Mouse (Mus musculus): ENCODE data around the gene Wfikkn1. TPM values are rescaled to one million over a fixed set of nuclear protein-coding genes. Genes with fewer than 3 reads are reported as not detected.

Wfikkn1 gene
- polyA plus RNA-seq (2016; fragmentation: Nextera tagmentation; extraction: Ambion mirVana), result 0.52 and 0.60 TPM in 2 replicates

DNA sequence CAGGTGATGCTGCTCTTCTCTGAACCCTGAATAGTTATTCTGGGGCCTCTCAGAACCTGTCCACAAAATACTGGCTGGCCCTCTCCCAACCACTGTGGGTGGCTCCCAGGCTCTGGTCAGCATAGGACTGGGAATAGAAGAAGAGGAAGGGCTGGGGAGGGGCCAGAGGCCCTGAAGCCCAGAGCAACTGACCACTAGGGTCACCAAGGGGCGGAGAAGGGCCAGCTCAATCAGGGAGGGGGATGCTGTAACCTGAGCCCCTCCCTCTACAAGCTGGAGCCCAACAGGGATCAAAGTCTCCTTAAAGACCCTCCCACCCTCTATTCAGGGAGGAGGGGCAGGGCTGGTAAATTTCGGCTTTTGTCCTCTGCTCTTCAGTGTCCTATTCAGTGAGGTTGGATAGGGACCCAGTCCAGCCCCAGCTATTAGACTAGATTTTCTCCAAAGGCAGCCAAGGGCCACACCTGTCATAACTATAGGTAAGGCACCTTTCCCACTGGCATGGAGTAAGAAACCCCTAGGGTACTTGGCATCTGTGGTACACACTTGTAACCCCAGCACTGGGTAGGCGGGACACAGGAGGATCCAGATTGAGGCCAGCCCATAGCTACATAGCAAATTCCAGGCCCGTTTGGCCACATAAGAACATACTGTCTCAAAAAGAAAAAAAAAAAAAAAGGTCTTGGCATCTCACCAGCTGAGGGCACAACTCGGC, at the start of gene Wfikkn1:
Wfikkn1 (minus strand) TSS at position 663 of the 715 bp plus-strand sequence.
- H3K27ac ChIP-seq (replicated peaks), result peak within 1 kb of the TSS; percentile 78
- peaks cover 47% of the 10 kb centered on the region for H3K36me3 ChIP-seq
- no peaks in the 10 kb centered on the region for H3K27me3 ChIP-seq
- H3K9ac ChIP-seq (replicated peaks), result peak within 1 kb of the TSS; percentile 34
- no peak within 1 kb of the TSS for H3K4me3 ChIP-seq
- 22% methylated on average over 5 of the region's 5 CpGs for WGBS
- H3K9me3 ChIP-seq, result no peaks in the 10 kb centered on the region
- H3K4me1 ChIP-seq, result peaks cover 42% of the 10 kb centered on the region
- H3K4me2 ChIP-seq (replicated peaks), result 0 out of 2 replicates have a peak within 1 kb of the TSS, but pooled peaks have one; percentile 3
- no peak for ATAC-seq (ENCODE audit: low FRiP score, low read depth)

GRCm38 (mm10) chr17:25925348-25925747, 44.7 kb upstream of the Wfikkn1 start:
- Histone ChIP-seq H3K9ac (replicated peaks) (no peak overlapping the region), H3K27me3 (no peaks in the 10 kb centered on the region), H3K4me2 (replicated peaks) (no peak overlapping the region), H3K9me3 (no peaks in the 10 kb centered on the region), H3K4me1 (peaks cover 7% of the 10 kb centered on the region), H3K27ac (replicated peaks) (no peak overlapping the region), H3K4me3 (no peak overlapping the region), H3K36me3 (peaks cover 41% of the 10 kb centered on the region)
- no peak for ATAC-seq (ENCODE audit: low FRiP score, low read depth)
- 79% methylated on average over 2 of the region's 2 CpGs for WGBS

DNA sequence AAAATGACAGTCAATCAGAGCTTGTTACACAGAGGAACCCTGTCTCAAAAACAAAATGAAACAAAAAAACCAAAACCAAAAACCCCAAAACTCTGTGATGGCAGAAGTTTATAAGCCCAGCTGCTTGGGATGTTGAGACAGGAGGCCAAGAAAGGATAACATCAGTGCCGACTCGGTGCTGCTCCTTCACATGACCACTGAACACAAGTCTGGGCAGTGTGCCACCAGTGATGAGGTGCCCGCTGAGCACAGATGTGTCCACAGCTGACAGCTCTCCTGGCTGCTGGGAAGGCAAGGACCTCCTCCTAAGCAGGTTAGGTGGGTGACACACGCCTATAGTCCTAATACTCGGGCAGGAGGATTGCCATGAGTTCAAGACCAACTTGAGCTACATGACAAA, 41.5 kb upstream of the Wfikkn1 start:
- peaks cover 26% of the 10 kb centered on the region for H3K4me1 ChIP-seq
- H3K4me2 ChIP-seq (replicated peaks), result no peak overlapping the region
- H3K36me3 ChIP-seq, result peaks cover 16% of the 10 kb centered on the region
- no peaks in the 10 kb centered on the region for H3K9me3 ChIP-seq
- WGBS, result 84% methylated on average over 5 of the region's 5 CpGs
- H3K9ac ChIP-seq (replicated peaks), result no peak overlapping the region
- no peaks in the 10 kb centered on the region for H3K27me3 ChIP-seq
- no peak overlapping the region for H3K27ac ChIP-seq (replicated peaks)
- ATAC-seq (ENCODE audit: low FRiP score, low read depth), result no peak
- H3K4me3 ChIP-seq, result no peak overlapping the region

DNA sequence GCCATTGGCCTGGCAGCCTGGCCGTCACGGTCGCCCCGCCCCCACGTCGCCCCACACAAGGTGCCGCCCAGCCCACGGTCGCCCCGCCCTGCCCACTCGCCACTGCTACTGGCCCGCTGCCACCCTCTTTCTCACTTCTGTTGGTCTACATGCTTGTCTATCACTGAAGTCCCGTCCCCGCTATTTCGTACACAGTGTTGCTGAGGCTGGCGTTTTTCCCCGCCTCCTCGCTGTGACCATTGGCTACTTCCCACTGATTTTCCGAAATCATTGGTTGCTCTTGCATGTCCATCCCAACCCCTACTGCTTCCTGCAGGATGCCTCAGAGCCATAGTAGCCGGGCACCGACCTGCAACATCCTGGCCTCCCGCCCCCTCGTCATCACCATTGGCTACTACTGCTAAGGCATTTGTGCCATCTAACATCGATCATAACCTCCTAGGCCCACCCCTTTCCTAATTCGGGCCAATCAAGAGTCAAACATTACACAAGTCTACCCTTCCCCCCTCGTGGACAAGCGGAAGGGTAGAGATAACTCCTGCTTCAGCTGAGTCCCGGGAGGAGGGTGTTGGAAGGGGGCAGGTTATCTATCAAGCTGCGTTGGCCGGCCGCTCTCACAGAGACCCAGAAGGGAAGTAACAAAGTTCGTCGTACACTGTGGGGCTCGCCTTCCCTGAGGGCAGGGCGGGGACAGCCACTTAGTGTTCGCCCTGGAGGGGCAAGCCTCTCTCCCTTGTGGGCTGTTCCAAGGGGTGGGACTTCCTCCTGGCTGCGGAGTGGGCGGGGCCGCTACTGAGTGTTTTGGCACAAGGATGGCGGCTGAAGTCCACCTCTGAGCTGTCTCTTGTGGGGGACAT, 39.4 kb upstream of the Wfikkn1 start:
- Histone ChIP-seq H3K9me3 (no peaks in the 10 kb centered on the region), H3K4me3 (peak overlapping the region; percentile 97), H3K36me3 (peaks cover 9% of the 10 kb centered on the region), H3K27me3 (no peaks in the 10 kb centered on the region), H3K9ac (replicated peaks) (peak overlapping the region; percentile 72), H3K4me1 (peaks cover 32% of the 10 kb centered on the region), H3K27ac (replicated peaks) (peak overlapping the region; percentile 93), H3K4me2 (replicated peaks) (peak overlapping the region; percentile 78)
- ATAC-seq (ENCODE audit: low FRiP score, low read depth), result peak; percentile 98
- under 1% methylated on average over 38 of the region's 40 CpGs for WGBS

DNA sequence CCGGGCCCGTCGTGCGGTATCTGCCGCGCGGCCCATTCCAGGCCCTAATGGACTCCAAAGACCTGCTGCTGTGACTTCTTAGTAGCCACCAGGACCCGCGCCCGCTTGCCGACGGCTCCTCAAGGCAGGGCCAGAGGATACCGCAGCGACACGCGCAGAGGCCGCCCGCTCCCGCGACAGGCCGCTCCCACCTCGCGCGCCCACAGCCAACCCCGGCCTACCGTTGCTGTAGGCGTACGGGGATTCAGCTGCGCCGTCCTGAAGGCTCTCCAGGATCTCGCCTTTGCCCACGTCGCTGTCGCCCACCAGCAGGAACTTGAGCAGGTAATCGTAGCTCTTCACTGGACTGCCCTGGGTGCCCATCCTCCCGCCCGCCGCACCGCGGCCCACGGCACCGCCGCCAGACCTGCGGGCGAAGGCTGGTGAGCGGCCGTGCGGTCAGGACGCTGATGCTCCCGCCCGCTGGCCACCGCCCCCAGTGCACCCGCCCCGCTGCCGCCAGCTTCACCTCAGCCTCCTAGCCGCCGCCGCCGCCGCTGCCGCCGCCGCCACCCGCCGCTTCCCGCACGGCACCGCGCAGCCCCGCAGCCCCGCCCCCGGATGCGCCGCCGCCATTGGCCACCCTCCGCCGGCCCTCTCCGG, 38.6 kb upstream of the Wfikkn1 start, which contains the start of gene Rab40c:
Rab40c (minus strand) TSS at position 584 of the 642 bp plus-strand sequence.
- Histone ChIP-seq H3K36me3 (peaks cover 9% of the 10 kb centered on the region), H3K4me3 (peak within 1 kb of the TSS; percentile 97), H3K9me3 (no peaks in the 10 kb centered on the region), H3K4me2 (replicated peaks) (peak within 1 kb of the TSS; percentile 92), H3K27me3 (no peaks in the 10 kb centered on the region), H3K27ac (replicated peaks) (peak within 1 kb of the TSS; percentile 93), H3K9ac (replicated peaks) (peak within 1 kb of the TSS; percentile 88), H3K4me1 (peaks cover 32% of the 10 kb centered on the region)
- under 1% methylated on average over 74 of the region's 78 CpGs for WGBS
- ATAC-seq (ENCODE audit: low FRiP score, low read depth), result peak; percentile 0; the same call in 1 of the 2 replicates

- Histone ChIP-seq H3K27me3 (no peaks in the 10 kb centered on the region), H3K4me1 (peaks cover 32% of the 10 kb centered on the region), H3K4me2 (replicated peaks) (peak overlapping the region; percentile 92), H3K9ac (replicated peaks) (peak overlapping the region; percentile 88), H3K36me3 (peaks cover 9% of the 10 kb centered on the region), H3K9me3 (no peaks in the 10 kb centered on the region), H3K4me3 (peak overlapping the region; percentile 97), H3K27ac (replicated peaks) (no peak overlapping the region)
- no peak for ATAC-seq (ENCODE audit: low FRiP score, low read depth)
- WGBS, result 83% methylated on average over 9 of the region's 9 CpGs
These were observed 37.5 kb upstream of the Wfikkn1 start for GRCm38 (mm10) chr17:25918037-25918750.

GRCm38 (mm10) chr17:25916931-25917647, 36.4 kb upstream of the Wfikkn1 start:
- H3K36me3 ChIP-seq, result peaks cover 9% of the 10 kb centered on the region
- no peak overlapping the region for H3K27ac ChIP-seq (replicated peaks)
- H3K4me2 ChIP-seq (replicated peaks), result no peak overlapping the region
- peaks cover 32% of the 10 kb centered on the region for H3K4me1 ChIP-seq
- no peaks in the 10 kb centered on the region for H3K9me3 ChIP-seq
- 86% methylated on average over 8 of the region's 8 CpGs for WGBS
- H3K4me3 ChIP-seq, result no peak overlapping the region
- no peak overlapping the region for H3K9ac ChIP-seq (replicated peaks)
- no peak for ATAC-seq (ENCODE audit: low FRiP score, low read depth)
- H3K27me3 ChIP-seq, result no peaks in the 10 kb centered on the region

DNA sequence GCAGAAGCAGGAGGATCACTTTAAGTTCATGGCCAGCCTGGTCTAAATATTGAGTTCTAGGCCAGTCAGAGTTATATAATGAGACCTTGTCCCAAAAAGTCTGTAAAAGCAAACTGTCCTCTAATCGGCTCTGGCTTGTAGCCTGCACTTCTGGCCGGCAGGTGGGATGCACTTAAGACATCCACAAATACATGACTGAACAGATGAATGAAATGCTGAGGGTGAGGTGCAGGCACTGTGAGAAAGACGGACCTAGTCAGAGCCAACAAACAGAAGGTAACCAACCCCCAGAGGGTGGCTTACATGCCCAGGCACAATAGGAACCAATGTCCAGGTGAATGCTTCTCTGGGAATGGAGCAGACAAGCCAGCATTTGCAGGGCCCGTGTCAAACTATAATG, 33.6 kb upstream of the Wfikkn1 start:
- peaks cover 9% of the 10 kb centered on the region for H3K36me3 ChIP-seq
- no peaks in the 10 kb centered on the region for H3K27me3 ChIP-seq
- H3K4me1 ChIP-seq, result peaks cover 25% of the 10 kb centered on the region
- H3K27ac ChIP-seq (replicated peaks), result no peak overlapping the region
- no peak overlapping the region for H3K4me2 ChIP-seq (replicated peaks)
- no peak overlapping the region for H3K9ac ChIP-seq (replicated peaks)
- ATAC-seq (ENCODE audit: low FRiP score, low read depth), result no peak
- H3K4me3 ChIP-seq, result no peak overlapping the region
- WGBS, result 87% methylated on average over 4 of the region's 4 CpGs
- H3K9me3 ChIP-seq, result no peaks in the 10 kb centered on the region

DNA sequence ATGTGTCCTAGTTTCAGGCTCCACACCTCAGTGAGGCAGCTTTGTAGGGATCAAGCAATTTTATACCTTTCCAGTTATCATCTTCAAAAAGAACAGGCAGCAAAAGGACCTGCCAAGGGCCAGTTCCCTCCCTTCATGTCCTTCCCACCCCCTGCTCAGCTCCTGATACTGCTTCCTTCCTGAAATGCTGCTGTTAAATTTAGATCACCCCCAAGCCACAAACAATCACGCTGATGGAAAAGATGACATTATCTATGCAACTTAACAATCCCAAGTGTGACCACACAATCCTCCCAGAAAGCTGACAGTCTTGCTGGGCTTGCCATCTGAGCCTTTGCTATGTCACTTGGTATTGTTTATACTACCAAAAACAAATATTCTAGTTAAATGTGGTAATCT, 33.2 kb upstream of the Wfikkn1 start:
- Histone ChIP-seq H3K27me3 (no peaks in the 10 kb centered on the region), H3K4me3 (no peak overlapping the region), H3K4me1 (peaks cover 23% of the 10 kb centered on the region), H3K27ac (replicated peaks) (no peak overlapping the region), H3K9ac (replicated peaks) (no peak overlapping the region), H3K36me3 (peaks cover 9% of the 10 kb centered on the region), H3K9me3 (no peaks in the 10 kb centered on the region), H3K4me2 (replicated peaks) (no peak overlapping the region)
- no peak for ATAC-seq (ENCODE audit: low FRiP score, low read depth)
- WGBS, result 80% methylated on average over 1 of the region's 1 CpGs

DNA sequence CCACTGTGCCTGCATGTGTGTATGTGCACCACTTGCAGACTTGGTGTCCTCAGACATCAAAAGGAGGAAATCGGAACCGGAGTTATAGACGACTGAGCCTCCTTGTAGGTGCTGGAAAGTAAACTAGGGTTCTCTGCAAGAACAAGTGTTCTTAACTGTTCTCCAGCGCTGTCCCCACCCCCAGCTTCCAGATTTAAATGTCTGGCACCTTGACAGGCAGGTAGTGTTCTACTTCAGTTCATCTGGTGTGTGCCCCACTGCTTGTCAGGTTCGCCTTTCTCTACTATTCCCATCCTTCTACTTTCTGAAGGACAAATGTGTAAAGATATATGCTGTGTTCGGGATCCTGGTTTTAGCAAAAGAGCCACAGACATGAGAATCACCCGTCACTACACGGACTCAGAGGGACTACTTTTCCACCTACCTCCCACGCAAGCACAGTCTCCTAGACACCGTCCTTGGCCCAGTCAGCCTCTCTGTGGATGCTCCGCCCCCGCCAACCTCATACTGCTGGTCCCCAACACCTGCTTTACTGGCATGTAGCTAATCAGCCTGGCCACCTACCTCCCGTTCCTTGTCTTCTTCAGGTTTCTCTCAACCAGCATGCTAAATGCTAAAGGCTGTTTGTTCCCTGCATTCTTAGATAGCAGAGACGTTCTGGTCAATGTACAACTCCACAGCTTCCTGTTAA, 32.7 kb upstream of the Wfikkn1 start:
- Histone ChIP-seq H3K9ac (replicated peaks) (no peak overlapping the region), H3K4me2 (replicated peaks) (no peak overlapping the region), H3K27me3 (no peaks in the 10 kb centered on the region), H3K36me3 (peaks cover 9% of the 10 kb centered on the region), H3K27ac (replicated peaks) (no peak overlapping the region), H3K4me3 (no peak overlapping the region), H3K4me1 (peaks cover 18% of the 10 kb centered on the region), H3K9me3 (no peaks in the 10 kb centered on the region)
- WGBS, result 88% methylated on average over 14 of the region's 14 CpGs
- ATAC-seq (ENCODE audit: low FRiP score, low read depth), result no peak

All from midbrain, embryonic 12.5 days (tissue).